Mouse (Mus musculus) neural tube, embryonic 10.5 days (tissue): ENCODE results near the gene Ntrk3.

Experiments used
- DNase-seq: peaks from one replicate; pipeline ENCODE4 v3.0.0-alpha.2; 2017; ENCODE audit warnings: low spot score; ENCODE audit errors: extremely low spot score

Gene Ntrk3

DNA sequence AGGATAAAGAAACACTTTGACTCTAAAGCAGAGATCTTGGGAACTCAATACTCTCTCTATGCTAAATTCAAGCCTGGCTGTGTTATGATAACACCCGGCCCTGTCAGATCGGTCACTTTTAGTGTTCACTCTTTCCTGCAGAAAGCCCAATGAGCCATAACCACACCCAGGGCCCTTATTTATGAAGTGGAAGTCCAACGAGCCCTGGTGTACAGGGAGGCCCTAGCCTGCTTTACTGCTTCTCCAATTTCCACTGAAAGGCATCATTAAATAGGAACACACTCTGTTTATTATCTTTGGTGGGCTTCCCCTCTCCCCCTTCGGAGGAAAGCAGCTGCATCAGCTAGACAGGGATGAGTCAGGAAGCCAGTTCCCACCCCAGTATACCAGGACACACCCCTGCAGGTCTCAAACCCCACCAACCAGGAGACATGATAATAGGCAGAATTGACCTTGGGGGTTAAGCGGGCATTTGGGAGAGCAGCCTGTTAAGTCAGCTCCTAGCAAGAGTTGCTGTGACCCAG lies 489.6 kb downstream of the Ntrk3 start:
- no peak for DNase-seq

DNA sequence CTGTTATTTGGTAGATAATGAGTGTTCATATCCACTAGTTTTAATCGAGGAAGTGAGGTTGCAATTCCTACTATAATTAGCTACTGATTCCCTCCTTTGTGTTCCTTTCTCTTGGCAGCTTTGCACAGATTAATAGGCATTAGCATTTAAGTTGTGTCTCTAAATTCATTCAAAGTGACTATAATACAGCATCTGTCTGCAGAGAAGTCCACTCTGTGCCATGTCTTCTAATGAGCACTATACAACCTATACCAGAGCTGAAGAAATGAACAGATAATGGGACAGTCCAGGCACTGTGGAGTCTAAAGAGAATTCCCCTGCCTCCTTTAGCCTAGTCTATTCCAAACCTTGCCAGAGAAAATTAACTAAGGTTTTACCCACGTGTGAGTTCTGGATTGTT lies 498.8 kb downstream of the Ntrk3 start:
- no peak for DNase-seq

DNA sequence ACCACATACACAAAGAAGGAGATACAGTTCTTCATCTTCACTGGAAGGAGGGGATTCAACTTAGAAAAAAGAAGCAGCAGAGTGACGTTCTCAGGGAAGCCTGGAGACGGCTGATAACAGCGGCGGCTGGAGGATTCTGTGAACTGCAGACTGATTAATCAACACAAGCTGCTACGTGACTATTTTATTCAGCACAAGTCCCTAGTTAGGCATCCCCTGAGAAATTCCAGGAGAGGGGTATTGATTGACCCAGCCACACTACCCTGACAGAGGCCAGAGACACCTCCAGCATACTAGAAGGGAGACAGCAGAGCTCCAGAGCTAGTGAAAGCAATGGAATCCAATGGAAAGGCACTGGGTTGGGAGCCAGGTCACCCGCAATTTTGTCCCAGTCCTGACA lies 516.1 kb downstream of the Ntrk3 start:
- DNase-seq = no peak

DNA sequence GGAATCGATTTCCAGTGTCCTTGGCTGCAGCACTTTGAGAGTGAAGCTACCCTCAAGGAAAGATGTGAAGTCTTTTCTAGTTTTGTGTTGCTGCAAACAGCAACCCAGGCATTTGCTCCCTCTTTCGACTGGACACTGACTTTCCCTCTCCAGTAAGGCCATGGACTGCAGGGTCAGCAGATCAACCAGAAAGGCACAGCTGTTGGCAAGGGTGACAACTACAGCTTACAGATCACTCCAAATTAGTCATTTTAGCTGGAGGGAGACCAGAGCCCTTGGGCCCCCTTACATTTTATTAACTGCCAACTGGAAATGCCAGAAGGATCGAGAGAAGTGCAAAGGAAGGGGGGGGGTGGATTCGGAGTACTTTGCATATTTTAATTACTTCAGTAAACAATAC lies 516.9 kb downstream of the Ntrk3 start:
- no peak for DNase-seq

DNA sequence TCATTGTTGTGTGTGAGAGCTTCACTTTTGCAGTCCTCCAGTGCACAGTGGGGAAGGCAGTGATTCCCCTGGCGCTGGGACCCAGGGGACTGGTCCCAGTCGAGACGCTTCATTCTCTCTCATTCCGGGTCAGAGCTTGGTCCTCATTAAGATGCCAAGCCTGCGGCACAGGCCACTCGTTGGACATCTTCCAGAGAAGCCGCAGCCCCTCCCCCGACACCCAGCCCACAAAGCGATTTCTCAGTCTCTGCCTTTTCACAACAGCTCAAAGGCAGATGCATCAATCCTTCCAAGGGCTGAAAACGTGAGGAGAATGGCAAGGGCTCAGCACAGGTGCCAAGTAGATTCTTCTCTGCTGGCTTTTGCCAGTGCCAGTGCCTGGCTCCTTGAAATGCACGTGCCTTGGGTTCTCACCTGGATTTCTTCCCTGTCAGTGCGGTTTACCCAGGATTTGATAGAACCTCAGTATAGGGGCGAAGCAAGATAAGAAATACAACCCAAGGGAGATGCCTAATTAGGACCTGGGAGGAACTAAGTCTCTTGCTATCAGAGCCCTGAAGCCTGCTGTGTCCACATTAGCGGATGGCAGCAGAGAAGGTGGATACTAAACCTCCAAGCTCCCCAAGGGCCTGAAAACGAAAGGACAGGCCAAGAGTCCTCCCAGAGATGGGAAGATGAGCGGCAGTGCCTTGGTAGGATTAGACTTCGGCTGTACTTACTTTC lies 546.7 kb downstream of the Ntrk3 start:
- peak; percentile 56 for DNase-seq

DNA sequence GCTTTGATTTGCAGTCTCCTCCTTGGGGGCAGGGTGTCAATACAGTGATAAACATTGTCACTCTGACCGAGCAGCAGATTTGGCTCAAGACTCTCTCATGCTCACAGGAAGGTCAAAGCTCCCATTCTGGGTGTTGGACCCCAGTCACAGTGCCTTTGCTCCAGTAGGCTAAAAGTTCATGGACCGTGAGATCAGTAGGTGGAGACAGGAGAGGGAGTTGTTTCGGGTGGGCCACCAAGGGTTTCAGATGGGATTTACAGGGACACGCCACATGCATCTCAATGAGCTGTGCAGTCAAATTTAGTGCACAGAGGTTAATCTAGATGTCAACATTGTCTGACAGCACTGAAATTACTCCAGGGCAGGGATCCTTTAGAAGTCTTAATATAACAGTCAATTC lies 552.2 kb downstream of the Ntrk3 start:
- no peak for DNase-seq

DNA sequence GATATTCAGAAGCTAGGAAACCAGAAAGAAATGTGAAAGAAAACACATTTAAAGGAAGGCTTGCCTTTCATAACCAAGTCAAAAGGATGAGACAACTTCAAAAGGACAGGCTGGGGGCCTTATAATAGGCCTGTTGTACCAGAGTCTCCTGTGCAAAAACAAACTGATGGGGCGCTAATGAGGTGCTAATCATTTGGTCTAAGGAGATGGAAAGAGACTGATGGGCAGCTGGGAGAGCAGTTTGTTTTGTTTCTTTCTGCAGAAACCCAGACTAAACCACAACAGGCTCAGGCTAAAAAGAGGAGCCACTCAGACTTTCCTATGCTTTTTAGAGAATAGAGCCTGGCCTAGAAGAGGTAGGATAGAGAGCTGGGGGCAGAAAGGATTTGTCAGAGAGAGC lies 554.4 kb downstream of the Ntrk3 start:
- no peak for DNase-seq

DNA sequence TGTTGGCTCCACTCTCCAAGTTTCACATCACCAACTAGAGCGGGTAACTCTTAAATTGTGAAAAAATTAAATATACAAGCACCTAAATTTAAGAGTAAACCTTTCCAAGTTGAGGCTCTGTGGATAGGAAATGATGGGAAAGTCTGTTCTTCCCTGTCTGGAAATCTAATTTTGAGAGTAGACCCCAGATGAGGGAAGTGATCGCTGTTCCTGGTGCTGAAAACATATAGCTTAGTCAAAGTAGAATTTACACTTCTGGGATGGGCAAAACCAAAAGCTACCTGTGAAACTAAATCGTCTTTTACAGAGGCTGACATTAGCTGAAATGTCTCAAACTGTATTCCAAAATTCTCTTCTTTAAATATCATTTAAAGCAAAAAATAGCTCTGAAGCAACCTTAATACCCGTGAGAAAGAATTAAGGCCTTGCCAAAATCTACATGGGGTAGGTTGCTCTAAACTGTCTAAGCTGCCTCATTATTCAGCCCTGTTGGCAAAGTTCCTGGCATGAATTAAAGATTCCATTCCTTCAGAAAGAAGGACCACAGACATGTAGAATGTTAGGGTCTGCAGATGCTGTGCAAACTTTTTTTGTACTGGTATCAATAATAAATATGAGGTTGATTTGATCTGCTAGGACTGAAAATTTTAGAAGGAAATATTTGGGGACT lies 557.7 kb downstream of the Ntrk3 start:
- DNase-seq = no peak

DNA sequence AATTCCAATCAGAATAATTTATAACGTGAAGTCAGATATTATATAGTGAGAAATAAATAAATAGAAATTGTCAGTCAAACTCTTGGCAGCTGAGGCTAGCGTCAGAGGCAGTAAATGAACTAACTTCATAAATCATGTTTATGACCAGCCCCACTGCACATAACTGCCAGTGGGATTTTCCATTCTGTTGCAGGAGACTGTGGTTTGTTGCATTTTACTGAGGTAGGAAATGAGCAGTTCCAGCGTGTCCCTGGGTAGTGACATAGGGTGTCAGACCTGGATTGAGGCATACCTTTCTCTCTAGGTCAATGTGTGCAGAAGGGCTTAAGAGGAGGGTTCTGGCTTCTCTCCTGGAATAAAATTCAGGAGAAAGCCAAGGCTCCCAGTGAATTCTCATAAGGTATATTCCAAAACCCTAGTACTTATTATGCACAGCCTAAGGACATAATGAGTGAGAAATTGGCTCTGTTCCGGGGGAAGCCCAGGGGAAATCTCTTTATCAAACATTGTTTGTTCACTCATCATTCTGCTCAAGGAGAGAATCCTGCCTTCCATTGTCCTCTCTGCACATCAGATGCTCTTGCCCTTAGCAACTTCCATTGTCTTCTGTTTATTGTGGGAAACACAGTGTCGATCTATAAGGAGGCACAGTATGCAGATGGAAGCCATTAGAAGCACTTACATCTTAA lies 565.4 kb downstream of the Ntrk3 start:
- no peak for DNase-seq

DNA sequence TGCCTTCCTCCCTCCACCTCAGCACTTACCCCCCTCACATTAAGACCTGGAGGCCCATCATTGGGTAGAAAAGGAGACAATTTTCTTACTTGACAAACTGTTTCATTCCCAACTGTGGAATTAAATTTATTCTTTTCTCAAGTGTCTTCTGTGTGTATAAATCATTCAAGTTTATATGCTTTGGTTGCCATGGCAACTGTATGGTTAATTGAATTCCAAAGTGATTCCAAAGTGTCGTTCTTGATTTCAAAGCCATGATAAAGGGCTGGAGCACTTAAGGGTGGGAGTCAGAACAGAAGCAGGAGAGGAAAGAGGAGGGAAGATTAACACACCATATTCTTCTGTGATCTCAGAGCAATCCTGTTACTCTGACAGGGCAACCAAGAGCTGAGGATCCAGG lies 572.3 kb downstream of the Ntrk3 start:
- DNase-seq = no peak

DNA sequence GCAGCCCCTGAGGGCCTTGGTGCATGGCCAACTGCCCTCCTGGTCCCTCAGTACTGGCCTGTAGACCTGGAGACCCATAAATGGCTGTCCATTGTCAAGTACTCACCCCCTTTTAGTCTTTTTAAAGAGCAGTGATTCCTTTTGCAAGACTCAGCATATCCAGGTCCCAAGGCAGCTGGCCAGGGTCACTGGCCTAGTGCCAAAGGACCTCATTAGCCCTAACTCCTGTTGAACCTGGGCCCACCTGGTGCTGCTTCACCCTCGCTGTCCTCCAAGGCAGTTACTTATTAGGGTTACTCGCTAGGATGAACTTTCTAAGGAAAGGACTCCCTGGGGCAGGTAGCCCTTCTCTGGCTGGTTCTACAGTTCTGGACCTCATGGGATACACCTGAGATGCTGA lies 579.9 kb downstream of the Ntrk3 start:
- no peak for DNase-seq

DNA sequence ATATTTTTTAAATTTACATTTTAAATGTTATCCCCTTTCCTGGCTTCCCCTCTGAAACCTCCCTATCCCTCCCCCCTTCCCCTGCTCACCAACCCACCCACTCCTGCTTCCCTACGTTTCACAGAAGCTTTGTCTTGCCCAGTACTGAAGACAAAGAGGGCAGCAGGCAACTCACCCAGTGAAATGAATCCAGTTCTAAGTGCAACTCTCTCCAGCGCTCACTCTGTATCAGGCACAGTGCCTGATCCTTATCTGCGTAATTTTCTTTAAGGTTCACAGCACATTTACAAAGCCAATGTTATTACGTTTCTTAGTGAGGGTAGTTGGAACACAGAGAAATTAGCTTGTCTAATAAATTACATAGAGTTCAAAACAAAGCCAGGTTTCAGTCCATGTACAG lies 592.6 kb downstream of the Ntrk3 start:
- DNase-seq = no peak

DNA sequence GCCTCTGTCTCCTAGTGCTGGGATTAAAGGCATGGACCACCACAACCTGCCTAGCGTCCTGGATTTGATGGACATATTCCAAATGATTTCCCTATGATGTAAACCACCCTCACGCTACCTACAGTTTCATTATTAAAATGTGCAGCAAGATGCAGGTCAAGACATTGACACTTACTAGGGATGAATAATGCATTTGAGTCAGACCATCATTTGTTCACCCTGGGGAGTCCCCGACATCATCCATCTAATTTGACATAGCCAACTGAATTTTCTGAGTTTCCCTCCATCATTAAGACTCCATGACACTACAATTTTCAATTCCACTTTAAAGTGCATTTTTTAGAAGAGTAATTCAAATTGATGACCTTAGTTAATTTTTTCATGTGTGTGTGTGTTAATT lies 593.0 kb downstream of the Ntrk3 start:
- no peak for DNase-seq

DNA sequence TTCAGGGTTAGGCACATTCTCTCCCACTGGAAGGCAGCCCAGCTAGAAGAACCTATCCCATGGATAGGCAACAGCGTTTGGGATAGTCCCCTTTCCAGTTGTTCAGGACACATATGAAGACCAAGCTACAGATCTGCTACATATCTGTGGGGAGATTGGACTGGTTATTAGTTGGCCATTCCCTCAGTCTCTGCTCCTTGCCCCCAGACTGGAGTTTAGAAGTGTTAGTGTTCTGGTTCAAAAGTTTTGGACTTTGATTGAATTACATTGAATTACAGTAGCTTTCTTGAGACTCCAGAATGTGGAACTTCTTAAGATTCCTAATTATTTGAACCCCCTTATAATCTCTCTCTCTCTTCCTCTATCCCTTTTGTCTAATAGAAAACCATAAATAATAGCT lies 607.8 kb downstream of the Ntrk3 start:
- DNase-seq = no peak
